Mouse (Mus musculus): ENCODE data around the gene Ubl7. TPM values are rescaled to one million over a fixed set of nuclear protein-coding genes. Genes with fewer than 3 reads are reported as not detected.

The Ubl7 gene
- total RNA-seq, 2 experiments from 2014 or later, result 13.8 to 33.1 TPM

DNA sequence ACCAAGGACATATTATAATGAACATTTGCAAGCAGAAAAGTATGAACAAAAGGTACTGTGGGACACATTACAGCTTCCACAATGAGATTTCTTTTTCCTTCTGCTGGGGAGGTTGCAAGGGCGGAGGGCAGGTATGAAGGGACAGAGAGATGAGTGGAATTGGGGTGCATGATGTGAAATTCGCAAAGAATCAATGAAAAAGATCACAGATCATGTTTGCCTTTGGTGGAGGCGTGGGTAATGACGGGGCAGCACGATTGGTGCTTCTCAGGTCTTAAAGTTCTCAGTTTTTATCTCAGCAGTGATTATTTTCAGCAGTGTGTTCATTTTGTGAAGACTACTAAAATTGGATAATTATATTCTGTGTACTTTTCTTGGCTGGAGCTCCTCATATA lies 6.5 kb upstream of the Ubl7 start:
- ATAC-seq (replicated peaks; ENCODE audit: low FRiP score, poor library complexity, severe bottlenecking), result no peak

DNA sequence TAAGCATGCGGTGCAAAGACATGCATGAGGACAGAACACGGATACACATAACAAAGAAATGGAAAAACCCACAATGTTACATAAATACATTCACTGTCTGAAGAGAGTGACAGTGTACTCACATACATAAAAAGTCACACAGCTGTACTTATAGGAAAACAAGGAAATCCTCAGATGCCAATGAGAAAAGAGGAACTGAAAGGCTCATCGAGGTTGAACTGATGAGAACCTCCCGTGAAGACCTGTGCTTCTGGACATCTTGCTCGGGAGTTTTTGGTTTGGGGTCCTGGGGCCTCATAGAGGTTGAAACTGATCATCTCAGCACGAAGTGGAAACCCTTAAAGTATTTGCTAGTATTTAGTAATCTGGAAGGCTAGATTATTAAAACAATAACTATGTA lies 3.6 kb upstream of the Ubl7 start:
- ATAC-seq (replicated peaks; ENCODE audit: low FRiP score, poor library complexity, severe bottlenecking), result no peak

DNA sequence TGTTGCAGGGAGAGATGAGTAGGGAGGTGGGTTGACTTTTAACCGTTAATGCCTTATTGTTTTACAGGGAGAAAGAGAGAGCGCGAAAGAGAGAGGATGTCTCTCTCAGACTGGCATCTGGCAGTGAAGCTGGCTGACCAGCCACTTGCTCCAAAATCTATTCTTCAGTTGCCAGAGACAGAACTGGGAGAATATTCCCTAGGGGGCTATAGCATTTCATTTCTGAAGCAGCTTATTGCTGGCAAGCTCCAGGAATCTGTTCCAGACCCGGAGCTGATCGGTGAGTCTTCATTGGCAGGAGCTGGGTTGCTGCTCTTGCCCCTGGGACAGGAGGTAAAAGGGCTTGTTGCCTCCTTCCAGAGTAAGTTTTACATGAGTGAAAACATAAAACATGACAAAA lies 1.8 kb downstream of the Ubl7 start:
- ATAC-seq (replicated peaks; ENCODE audit: low FRiP score, poor library complexity, severe bottlenecking), result no peak

DNA sequence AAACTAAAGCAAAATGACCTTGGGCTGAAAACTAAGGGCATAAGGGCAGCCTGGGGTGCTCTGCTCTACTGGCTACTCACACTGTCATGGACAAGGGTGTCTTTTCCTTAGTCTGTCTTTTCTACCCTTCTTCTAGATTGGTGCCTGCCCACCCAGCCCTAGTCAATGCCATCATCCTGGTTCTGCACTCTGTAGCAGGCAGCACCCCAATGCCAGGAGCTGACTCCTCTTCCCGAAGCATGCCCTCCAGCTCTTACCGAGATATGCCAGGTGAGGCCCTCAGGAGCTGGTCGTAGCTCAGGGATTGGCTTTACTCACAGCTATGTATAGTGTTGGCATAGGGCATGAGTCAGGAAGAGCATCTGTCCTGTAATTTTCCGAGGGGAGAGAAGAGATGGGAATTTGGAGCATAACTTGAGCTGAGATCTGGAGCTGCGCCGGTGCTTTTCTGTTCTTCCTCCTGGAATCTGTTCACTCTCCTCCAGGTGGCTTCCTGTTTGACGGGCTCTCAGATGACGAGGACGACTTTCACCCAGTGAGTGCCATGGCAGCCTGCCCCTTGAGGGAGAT lies 10.8 kb downstream of the Ubl7 start:
- no peak for ATAC-seq (replicated peaks; ENCODE audit: low FRiP score, poor library complexity, severe bottlenecking)

DNA sequence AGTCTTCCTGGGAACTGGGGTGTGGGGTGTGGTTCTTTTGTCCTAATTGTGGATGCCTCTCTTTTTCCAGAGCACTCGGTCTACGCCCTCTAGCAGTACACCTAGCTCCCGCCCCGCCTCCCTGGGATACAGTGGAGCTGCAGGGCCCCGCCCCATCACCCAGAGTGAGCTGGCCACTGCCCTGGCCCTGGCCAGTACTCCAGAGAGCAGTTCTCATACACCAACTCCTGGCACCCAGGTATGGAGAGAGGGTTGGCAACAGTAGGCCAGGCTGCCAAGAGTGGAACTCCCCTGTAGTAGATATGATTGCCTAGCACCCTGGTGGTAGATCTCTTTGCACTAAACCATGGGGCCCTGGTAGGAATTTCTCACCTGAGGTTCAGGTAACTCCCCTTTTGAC lies 11.6 kb downstream of the Ubl7 start:
- no peak for ATAC-seq (replicated peaks; ENCODE audit: low FRiP score, poor library complexity, severe bottlenecking)

DNA sequence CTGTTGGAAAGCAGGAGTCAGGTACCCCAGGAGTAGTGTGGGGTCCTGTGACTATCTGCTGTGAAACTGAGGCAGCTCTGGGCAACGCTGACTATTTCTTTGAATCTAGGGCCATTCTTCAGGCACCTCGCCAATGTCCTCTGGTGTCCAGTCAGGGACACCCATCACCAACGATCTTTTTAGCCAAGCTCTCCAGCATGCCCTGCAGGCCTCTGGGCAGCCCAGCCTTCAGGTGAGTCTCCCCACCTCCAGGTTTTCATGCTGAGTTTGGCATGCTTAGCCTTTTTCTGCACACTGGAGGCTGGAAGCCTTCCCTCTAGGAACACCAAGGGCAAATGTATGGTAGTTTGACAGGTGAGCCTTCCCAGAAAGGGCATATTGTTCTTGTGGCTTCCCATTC lies 12.3 kb downstream of the Ubl7 start:
- ATAC-seq (replicated peaks; ENCODE audit: low FRiP score, poor library complexity, severe bottlenecking), result no peak

DNA sequence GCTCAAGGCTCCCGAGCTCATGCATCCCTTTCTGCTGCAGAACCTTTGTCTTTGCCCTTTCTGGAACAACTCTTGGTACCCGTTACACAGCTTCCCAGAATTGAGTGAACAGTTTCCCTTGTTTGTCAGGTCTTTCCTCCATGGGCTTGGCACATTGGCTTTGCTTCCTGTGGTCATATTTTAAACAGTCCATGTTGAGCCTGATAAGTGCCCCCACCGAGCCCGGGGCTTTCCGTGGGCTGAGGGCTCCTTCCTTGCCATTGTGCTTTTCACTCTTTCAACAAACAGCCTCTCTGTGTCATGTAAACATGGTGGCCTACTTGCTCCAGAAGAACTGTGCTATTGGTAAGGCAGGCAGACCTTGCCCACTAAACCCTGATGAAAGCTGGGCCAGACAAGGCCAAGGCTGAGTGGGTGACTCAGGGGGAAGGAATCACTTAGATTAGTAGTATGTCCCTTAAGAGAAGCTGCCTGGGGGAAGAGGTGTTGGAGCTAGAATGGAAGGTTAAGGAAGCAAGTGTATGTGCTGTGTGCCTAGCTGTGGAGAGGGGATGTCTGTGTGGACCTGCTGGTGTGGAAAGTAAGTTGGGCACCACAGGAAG lies 20.5 kb downstream of the Ubl7 start:
- no peak for ATAC-seq (replicated peaks; ENCODE audit: low FRiP score, poor library complexity, severe bottlenecking)

DNA sequence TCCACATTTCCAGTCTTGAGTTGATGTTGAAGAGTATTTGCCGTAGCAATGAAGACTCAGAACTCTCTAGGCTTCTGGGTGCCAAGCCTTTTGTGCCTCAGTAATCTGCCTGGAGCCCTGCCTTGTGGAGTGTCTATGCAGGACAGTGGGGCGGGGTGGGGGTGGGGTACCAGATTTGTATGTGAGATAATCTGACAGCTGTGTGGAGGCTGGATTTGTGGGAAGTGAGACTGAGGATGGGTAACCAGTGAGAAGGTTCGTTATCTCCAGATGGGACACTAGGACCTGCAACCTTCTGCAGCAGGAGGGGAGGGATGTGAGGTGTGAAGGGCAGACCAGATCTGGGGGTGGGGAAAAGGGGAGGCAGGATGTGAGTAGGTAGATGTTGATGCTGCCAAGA lies 21.5 kb downstream of the Ubl7 start:
- no peak for ATAC-seq (replicated peaks; ENCODE audit: low FRiP score, poor library complexity, severe bottlenecking)

DNA sequence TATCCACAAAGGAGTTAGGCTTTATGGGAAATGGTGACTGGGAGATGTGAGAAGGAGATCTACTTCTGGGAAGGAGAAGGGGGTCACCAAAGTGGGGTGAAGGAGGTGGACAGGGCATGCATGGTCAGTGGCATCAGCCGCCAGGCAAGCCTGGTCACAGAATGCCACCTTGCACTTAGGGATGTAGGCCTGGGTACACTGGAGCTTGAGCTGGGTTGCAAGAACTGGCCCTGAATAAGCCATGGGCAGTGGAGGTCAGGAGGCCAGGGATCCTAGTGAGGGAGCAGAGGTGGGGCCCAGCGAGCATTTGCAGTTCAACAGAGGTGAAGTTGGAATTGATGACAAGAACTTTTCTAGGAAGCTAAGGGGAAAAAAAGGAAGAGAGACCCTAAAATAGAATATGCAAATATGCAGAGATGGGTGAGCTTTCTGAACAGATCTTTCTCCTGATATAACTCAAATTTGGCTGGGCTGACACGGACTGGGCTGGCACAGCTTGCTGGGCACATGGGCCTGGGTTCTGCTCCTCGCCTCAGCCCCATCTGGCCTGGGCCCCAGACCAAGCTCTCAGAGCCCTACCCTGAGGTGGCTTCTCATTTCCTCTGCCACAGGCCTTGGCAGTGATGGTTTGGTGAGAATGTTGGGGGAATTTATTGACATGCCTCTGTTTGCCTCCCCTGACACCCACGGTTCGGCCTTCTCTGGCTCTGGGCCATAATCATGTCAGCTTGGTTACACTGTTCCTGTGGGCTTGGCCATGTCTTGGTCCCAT lies 22.2 kb downstream of the Ubl7 start:
- ATAC-seq (replicated peaks; ENCODE audit: low FRiP score, poor library complexity, severe bottlenecking), result no peak

DNA sequence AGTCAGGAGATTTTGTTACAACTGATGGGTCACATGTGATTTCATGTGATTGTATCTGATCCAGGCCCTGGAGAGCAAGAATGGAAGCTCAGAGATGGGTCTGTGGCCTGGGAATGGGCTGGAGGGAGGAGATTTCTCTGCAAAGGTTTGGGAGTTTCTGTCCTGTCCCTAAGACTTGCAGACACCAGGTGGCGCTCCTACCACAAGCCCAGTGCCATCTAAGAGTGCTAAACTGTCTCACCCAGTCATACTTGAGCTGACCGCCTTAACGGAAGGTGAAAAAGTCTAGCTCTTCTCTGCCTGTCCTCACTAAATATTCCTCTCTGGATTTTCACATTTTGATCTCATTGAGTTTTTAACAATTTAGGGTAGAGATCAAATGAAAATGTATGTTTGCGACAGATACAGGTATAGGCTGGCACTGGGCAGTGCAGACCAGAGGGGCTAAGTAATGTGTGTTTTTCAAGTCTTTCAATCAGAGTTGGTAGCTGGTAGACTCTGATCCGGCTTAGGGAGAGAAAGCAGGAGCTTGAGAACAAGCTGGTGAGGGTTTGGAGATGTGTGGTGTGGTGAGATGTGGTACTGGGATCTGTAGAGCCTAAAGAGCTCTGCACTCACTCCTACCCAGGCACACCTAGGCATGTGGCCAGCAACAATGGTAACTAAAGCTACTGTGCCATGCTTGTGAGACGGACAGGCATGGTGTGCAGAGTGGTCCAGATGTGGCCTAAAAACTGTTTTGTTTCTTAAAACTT lies 25.1 kb downstream of the Ubl7 start:
- peak; percentile 50; the same call in 1 of the 2 replicates for ATAC-seq (replicated peaks; ENCODE audit: low FRiP score, poor library complexity, severe bottlenecking)

DNA sequence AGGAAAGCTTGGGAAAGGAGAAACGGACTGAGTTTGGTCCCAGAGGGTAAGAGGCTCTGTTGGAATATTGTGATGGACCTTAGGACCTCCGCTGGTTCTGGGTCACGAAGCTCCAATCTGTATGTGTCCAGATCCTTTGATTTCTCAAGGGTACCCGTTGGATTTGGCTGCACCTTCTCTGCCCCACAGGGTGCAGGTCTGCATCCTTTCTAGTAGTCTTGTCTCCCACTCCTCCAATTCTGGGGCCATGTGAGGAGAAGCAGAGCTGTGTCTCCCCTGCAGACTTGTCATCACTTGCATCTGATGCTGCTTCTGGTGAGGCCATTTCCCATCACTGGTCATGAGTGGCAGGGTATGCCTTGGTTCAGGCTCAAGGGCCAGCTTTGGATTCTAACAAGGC lies 26.4 kb downstream of the Ubl7 start:
- ATAC-seq (replicated peaks; ENCODE audit: low FRiP score, poor library complexity, severe bottlenecking), result no peak

DNA sequence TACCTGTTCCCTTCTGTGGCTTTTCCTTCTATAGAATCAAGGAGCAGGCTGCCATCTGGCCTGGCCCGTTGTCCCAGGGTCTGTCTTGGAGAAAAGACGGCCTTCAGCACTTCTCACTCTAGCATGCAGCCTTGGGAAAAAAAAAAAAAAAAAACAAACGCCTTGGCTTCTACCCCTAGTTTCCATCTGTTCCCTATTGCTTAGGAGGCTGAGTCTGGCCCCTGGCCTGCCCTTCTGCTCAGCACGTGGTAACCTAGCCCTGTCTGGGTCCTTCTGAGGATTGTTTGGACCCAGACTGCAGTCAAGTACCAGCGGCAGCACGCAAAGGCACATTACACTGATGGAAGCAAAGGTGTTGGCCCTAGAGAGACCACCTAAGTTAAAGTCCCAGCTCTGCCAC lies 26.9 kb downstream of the Ubl7 start:
- ATAC-seq (replicated peaks; ENCODE audit: low FRiP score, poor library complexity, severe bottlenecking), result no peak

DNA sequence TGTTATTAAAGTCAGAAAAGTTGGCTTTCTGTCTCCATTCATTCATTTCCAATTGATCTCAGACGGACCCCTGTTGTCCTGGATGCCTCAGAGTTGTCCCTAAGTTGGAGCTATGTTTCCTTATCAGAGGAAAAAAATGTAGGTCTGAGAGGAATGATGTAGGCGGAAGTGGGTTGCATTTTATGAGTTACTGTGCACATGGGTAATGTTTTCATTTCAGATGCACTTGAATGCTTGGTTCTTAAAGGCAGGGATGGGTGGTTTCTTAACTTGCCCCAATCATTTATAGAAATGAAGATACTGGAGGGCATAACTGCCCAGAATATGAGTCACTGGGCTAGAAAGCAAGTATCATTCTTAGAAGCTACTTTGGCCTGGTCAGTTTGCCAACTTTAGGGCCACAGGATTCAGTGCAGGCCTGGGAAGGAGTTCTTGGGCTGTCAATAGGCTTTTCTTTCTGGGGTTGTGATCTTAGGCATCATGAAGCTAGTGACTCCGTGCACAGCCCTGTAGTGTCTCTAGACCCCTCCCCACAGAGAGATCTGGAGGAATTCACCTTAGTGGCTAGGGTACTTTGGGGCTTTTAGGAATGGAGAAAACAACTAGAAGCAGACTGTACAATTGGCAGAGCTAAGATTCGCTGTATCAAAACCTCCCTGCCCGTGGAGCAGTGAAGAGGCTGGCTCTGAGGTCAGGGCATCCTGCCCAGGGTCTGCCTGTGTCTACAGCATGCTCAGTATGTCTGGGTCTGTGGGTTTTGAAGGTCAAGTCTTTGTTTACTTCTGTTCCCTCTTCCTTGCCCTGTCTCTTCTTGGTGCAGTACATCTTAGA lies 27.7 kb downstream of the Ubl7 start:
- ATAC-seq (replicated peaks; ENCODE audit: low FRiP score, poor library complexity, severe bottlenecking), result no peak

DNA sequence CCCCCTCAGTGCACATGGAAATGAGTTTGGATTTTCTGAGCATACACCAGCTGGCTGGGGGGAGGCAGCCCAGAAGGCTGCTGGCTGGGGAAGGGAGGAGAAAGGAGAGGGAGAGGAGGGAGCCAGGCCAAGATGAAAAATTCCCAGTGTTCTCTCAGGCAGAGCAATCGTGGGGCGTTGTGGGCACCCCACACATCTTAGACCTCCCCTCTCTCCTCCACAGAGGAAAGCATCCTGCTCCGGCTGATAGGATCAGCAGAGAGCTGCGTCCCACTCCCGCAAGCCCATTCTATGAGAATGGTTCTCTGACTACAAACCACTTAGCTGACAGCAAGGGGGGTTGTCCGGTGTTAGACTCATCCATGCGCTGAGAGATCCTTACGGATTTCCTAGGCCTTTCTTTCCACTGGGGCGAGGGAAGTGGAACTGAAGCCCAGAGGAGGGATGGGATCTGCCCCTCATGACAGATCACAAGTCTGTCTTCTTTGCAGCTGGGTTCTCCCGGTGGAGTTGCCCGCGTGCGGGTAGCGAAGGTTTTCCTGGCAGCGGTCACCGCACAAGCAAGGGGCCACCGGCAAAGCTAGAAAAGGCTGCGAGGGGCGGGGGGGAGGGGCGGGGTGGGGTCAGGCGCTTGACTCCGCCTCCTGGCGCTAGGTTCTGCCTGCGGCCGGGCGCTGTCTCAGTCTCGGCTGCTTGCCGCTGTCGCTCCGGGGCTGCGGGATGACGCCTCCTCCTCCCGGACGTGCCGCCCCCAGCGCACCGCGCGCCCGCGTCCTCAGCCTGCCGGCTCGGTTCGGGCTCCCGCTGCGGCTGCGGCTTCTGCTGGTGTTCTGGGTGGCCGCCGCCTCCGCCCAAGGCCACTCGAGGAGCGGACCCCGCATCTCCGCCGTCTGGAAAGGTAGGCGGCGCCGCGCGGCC lies 28.9 kb downstream of the Ubl7 start, which contains the start of gene Sema7a:
Gene Sema7a (plus strand): TSS at position 682 of the 918 bp plus-strand sequence.
- no peak for ATAC-seq (replicated peaks; ENCODE audit: low FRiP score, poor library complexity, severe bottlenecking)

DNA sequence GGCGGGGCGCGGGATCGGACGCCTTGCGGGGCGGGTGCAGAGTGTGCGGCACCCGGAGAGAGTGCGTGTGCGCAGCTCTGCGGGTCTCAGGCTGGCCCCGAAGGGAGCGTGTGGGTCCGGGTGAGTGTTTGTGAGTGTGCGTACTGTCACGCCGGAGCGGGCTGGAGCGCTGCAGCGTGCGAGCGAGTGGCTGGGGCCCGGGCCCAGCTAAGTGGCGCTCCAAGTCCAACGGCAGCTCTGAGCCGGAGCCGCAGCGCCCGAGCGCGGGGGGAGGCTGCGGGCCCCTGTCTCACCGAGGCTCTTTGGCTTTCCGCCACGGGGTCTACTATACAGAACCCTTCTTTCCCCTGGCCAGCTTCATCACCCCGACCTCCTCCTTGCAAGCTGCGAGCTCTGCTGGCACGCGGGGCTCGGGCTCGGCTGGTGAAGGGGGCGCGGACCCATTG lies 29.6 kb downstream of the Ubl7 start:
- ATAC-seq (replicated peaks; ENCODE audit: low FRiP score, poor library complexity, severe bottlenecking), result no peak

DNA sequence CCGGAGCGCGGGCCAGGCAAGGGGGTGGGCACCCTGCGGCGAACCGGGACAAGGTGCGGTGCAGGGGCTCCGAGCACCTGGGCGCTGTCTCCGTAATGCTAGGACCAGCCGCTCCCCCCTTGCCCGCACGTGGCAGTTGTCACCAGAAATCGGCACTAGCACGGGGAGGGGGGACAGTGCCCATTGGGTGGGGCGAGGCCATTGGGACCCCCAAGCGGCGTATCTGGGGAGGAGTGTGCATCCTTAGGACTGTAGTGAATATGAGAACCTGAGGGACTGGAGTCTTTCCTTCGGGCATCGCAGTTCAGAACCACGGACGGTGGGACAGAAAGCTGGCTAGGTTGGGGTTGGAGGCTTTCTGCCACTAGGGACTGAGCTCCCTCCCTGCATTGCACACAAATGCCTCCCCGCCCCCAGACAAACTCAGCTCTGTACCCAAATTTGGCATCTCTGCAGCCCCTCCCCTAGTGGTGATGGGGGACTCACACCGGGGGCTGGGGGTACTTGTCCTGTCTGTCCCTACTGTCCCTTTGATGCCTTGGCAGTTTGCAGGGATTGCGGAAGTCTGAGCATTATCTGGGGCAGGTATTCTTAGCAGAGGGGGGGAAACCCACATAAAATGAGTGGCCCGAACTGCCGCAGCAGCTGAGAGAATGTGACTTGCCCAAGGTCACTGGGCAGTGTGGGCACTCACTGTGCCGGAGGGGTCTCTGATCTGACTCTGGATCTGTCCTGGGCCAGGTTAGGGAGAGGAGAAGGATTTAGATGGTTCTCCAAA lies 30.3 kb downstream of the Ubl7 start:
- ATAC-seq (replicated peaks; ENCODE audit: low FRiP score, poor library complexity, severe bottlenecking), result no peak

DNA sequence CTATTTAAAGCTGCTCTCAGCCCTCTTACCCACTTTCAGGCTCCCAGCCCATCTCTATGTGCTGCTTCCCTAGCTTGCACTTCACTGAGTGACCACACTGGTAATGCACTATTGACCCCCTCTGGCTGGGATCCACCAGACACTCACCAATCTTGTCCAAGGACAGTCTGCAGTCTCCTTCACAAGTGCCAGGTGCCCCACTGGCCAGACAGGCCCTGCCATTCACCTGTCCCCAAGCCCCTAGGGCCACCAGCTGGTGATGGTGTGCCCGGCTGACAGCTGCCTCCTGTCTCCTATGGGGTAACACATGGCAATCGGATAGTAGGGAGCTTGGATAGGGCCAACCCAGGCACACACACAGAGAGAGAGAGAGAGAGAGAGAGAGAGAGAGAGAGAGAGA lies 31.3 kb downstream of the Ubl7 start:
- ATAC-seq (replicated peaks; ENCODE audit: low FRiP score, poor library complexity, severe bottlenecking), result no peak

DNA sequence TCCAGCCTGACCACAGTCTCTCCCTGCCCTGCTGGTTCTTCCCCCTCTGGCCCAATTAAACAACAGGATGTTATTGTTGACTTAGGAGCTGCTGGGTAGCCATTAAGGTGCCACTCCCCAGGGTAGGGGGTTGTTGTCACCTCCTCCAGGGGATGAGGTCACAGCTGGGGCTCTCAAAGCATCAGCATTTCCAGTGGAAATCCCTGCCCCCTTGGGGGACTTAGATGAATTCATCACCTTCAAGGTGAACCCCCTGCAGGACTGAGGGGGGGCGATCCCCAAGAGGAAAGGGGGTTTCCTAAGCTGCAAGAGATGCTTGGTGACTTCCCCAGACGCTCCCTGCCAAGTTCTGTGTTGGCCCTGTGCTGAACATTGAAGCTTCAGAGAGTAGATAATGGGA lies 32.3 kb downstream of the Ubl7 start:
- ATAC-seq (replicated peaks; ENCODE audit: low FRiP score, poor library complexity, severe bottlenecking), result no peak
